Mouse (Mus musculus): ENCODE results near the gene 1700001O22Rik. TPM values are rescaled to one million over a fixed set of nuclear protein-coding genes. Genes with fewer than 3 reads are reported as not detected.

The 1700001O22Rik gene
- total and polyA plus RNA-seq, 3 experiments: not detected

DNA sequence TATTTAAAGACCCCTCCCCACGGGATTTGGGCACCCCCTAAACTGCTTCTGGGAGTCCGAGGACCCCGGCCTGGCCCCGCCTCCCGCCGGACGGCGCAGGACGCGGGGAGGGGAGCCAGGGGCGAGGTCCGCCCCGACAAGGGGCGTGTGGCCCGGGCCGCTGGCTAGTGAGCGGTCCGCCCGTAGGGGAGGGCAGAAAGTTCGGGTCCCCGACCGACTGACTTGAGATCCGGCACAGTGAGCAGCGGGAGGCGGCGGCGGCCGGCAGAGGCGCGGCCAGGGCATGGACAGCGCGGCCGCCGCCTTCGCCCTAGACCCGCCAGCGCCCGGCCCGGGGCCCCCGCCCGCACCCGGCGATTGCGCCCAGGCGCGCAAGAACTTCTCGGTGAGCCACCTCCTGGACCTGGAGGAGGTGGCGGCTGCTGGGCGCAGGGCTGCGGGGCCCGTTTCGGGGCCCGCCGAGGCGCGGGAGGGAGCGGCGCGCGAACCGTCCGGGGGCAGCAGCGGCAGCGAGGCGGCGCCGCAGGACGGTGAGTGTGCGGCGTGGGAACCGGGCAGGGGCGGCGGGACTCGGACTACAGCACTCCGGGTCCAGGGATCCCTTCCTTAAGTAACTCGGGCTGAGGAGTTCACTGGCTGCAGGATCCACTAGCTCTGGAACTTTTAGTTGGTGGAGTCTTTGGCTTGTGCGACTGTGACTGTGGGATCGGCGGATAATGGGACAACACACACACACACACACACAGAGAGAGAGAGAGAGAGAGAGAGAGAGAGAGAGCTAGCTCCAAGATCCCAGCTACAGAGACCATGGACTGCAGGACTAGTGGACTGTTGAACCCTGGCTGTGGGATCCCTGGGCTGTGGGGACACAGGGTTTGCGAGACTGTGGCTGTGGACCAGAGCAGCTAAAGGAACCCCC, 42.0 kb upstream of the 1700001O22Rik start:
- Histone ChIP-seq H3K9ac (ENCODE audit: insufficient read depth, low read depth) (no peak overlapping the region), H3K4me1 (ENCODE audit: control insufficient read depth in 1 of 2, insufficient read depth in 2 of 2) (no peaks in the 10 kb centered on the region), H3K27ac (ENCODE audit: insufficient read depth, low read depth) (no peak overlapping the region), H3K27me3 (replicated peaks) (peaks cover 82% of the 10 kb centered on the region), H3K4me3 (replicated peaks in 1 of 3; ENCODE audit: low read depth in 2 of 3, low read length in 2 of 3, poor library complexity in 1 of 3) (no peak overlapping the region), H3K4me2 (ENCODE audit: insufficient read depth, low read depth, poor library complexity, severe bottlenecking) (no peak overlapping the region), H3K36me3 (replicated peaks in 1 of 2; ENCODE audit: control insufficient read depth in 1 of 2, insufficient read depth in 1 of 2, low read length in 1 of 2) (no peaks in the 10 kb centered on the region), H3K79me2 (replicated peaks; ENCODE audit: control insufficient read depth, extremely low read depth, insufficient read depth, poor library complexity, severe bottlenecking) (no peaks in the 10 kb centered on the region), H3K9me3 (replicated peaks; ENCODE audit: low read length) (no peaks in the 10 kb centered on the region)
- in situ Hi-C loops (cut with MboI; ENCODE audit: low pct_ligation_motif_present, low pct_unique_long_range_greater_than_20kb, low sequenced_read_pairs) (no loop called here), dilution Hi-C loops (cut with MboI; ENCODE audit: extremely low pct_ligation_motif_present, extremely low pct_unique_long_range_greater_than_20kb, low sequenced_read_pairs) (no loop called here)
- TF ChIP-seq MYC (IDR thresholded peaks at IDR 0.05; ENCODE audit: low read depth, low read length): no peak
- TF ChIP-seq CHD1 (IDR thresholded peaks at IDR 0.05; ENCODE audit: low read depth, low read length): no peak
- TF ChIP-seq CHD2 (IDR thresholded peaks at IDR 0.05; ENCODE audit: low read length): no peak
- TF ChIP-seq JUN (IDR thresholded peaks at IDR 0.05; ENCODE audit: insufficient read depth, low read depth, low read length): no peak
- TF ChIP-seq TBP (conservative IDR thresholded peaks at IDR 0.05; ENCODE audit: low read depth, low read length): no peak
- no peak for TF ChIP-seq HCFC1 (IDR thresholded peaks at IDR 0.05; ENCODE audit: low read depth, low read length)
- TF ChIP-seq SIN3A (IDR thresholded peaks at IDR 0.05; ENCODE audit: low read length): no peak
- no peak for TF ChIP-seq MAZ (IDR thresholded peaks at IDR 0.05; ENCODE audit: low read depth, low read length)
- TF ChIP-seq BHLHE40 (IDR thresholded peaks at IDR 0.05; ENCODE audit: low read depth, low read length): no peak
- no peak for TF ChIP-seq RCOR1 (conservative IDR thresholded peaks at IDR 0.05; ENCODE audit: low read depth, low read length)
- TF ChIP-seq MAX (IDR thresholded peaks at IDR 0.05; ENCODE audit: low read length): no peak
- no peak for TF ChIP-seq KAT2A (IDR thresholded peaks at IDR 0.05; ENCODE audit: insufficient replicate concordance, low read length)
- TF ChIP-seq ZKSCAN1 (IDR thresholded peaks at IDR 0.05; ENCODE audit: borderline replicate concordance, low read depth, low read length): no peak
- TF ChIP-seq NELFE (IDR thresholded peaks at IDR 0.05; ENCODE audit: low read depth, low read length): no peak
- no peak for TF ChIP-seq RAD21 (IDR thresholded peaks at IDR 0.05; ENCODE audit: low read depth, low read length)
- no peak for TF ChIP-seq ETS1 (conservative IDR thresholded peaks at IDR 0.05; ENCODE audit: low read depth, low read length)
- no peak for TF ChIP-seq ZMIZ1 (IDR thresholded peaks at IDR 0.05; ENCODE audit: low read depth, low read length)
- TF ChIP-seq JUND (conservative IDR thresholded peaks at IDR 0.05; ENCODE audit: low read depth, low read length): no peak
- DNase-seq (ENCODE audit: extremely low read depth): no peak

DNA sequence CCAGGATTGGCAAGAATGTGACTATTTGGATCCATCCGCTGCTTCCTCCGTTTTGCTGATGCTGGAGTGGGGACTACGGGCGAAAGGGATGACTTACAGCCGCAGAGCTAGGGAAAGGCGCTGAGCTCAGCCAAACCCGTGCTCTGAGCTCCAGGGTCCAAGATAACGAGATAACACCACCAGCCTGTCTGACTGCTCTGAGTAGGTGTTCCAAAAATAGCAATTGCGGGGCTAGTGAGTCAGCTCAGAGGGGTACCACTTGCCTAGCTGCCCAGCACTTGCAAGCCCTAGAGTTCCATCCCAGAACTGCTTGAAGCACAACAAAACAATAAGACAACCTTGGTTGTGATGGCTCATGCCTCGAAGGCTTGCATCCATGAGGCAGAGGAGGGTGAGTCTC, 39.2 kb upstream of the 1700001O22Rik start:
- H3K4me1 ChIP-seq (ENCODE audit: control insufficient read depth in 1 of 2, insufficient read depth in 2 of 2): no peaks in the 10 kb centered on the region
- no peak overlapping the region for H3K4me2 ChIP-seq (ENCODE audit: insufficient read depth, low read depth, poor library complexity, severe bottlenecking)
- H3K79me2 ChIP-seq (replicated peaks; ENCODE audit: control insufficient read depth, extremely low read depth, insufficient read depth, poor library complexity, severe bottlenecking): no peaks in the 10 kb centered on the region
- peaks cover 80% of the 10 kb centered on the region for H3K27me3 ChIP-seq (replicated peaks)
- in situ Hi-C loops (cut with MboI; ENCODE audit: low pct_ligation_motif_present, low pct_unique_long_range_greater_than_20kb, low sequenced_read_pairs) (no loop called here), dilution Hi-C loops (cut with MboI; ENCODE audit: extremely low pct_ligation_motif_present, extremely low pct_unique_long_range_greater_than_20kb, low sequenced_read_pairs) (no loop called here)
- H3K4me3 ChIP-seq (replicated peaks in 1 of 3; ENCODE audit: low read depth in 2 of 3, low read length in 2 of 3, poor library complexity in 1 of 3): no peak overlapping the region
- H3K36me3 ChIP-seq (replicated peaks in 1 of 2; ENCODE audit: control insufficient read depth in 1 of 2, insufficient read depth in 1 of 2, low read length in 1 of 2): no peaks in the 10 kb centered on the region
- no peak for DNase-seq (ENCODE audit: extremely low read depth)
- H3K9ac ChIP-seq (ENCODE audit: insufficient read depth, low read depth): no peak overlapping the region
- H3K9me3 ChIP-seq (replicated peaks; ENCODE audit: low read length): no peaks in the 10 kb centered on the region
- TF ChIP-seq MAZ (IDR thresholded peaks at IDR 0.05; ENCODE audit: low read depth, low read length) (no peak), KAT2A (IDR thresholded peaks at IDR 0.05; ENCODE audit: insufficient replicate concordance, low read length) (no peak), ZMIZ1 (IDR thresholded peaks at IDR 0.05; ENCODE audit: low read depth, low read length) (no peak), JUND (conservative IDR thresholded peaks at IDR 0.05; ENCODE audit: low read depth, low read length) (no peak), ELF1 (IDR thresholded peaks at IDR 0.05; ENCODE audit: low read depth, low read length) (no peak)
- H3K27ac ChIP-seq (ENCODE audit: insufficient read depth, low read depth): no peak overlapping the region

Data from CH12.LX (cell line).